Mouse (Mus musculus) spleen, postnatal 4 days (tissue): ENCODE data around the gene Ctu2.

Experiments used
- DNase-seq, 2 experiments: peaks; one replicate each; pipeline ENCODE4 v3.0.0; 2022; ENCODE audit warnings: low spot score in 2 of 2

Ctu2 gene

DNA sequence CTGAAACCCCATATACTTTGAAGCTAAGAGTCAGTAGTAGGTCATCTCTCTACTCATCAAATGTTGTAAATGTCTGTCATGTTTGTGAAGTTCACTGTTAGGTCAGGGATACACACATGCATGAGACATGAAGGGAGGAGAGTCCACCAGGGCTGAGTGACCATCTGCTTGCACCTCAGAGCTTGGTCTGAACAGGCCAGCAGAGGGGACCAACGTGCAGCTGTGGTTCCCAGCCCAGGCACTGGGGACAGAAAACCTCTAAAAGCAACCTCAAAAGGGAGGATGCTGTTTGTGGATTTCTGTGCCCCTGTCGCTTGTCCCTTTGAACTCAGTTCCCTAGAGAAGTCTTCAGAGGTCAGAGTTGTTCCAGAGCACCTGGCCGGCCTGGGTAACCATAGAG, 30.7 kb upstream of the Ctu2 start:
- DNase-seq: no peak

DNA sequence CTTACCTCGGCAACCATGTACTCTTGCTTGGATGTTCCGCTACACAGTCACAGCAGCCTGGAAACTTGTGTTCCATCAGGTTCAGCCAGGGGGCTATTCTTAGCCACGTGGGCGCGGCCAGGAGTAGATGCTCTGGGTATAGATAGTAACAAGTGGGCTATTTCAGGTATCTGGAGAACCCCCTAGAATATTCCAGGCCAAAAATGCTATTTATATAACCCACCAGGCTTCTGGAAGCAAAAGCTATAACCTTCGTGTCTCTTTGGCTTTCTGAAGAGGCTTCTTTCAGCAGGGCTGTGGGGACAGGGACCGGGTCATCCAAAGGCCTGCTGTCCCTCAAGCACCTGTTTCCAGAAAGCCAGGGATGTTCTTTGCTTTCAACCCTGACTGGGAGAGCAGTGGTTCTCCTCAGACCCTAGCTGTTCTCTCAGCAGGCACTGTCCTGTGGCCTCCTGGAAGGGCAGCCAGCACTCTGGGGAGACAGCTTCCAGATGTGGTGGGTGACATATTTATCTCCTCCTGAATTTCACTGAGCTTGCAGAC, 24.7 kb upstream of the Ctu2 start:
- no peak for DNase-seq

DNA sequence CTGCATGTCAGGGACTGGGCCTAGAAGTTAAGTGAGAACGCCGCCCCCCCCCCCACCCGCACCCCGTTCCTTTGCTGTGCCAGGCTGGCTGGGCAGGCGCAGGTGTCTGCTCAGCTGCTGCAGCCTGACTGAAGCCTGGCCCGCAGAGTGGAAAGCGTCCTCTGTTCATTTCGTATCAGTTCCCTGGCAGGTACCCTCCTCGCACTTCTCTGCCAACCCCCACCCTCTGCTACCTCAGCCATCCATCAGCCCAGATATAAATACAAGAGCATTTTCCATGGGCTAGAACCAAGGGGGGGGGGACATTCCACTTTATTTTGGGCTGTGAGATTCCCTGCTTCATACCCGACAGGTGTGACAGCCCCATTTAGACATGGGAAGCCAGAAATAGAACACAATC, 23.8 kb upstream of the Ctu2 start:
- no peak for DNase-seq

DNA sequence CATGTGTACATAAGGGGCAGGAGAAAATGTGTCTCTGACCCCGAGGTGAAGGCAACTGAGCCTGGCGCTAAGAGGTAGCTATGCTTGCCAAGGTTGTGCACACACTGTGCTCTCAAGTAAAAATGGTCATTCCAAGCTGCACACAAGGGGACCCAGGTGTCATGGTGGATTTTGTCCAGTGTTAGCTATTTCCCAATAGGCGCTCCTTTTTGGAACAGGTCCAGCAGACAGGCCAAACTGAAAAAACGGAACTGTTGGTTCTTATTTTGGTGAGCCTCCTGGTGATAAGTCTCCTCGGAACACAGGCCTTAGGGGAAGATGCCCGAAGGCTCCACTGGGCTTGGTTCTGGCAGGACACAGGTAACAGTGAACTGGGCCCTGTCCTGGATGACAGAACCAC, 21.5 kb upstream of the Ctu2 start:
- no peak for DNase-seq

DNA sequence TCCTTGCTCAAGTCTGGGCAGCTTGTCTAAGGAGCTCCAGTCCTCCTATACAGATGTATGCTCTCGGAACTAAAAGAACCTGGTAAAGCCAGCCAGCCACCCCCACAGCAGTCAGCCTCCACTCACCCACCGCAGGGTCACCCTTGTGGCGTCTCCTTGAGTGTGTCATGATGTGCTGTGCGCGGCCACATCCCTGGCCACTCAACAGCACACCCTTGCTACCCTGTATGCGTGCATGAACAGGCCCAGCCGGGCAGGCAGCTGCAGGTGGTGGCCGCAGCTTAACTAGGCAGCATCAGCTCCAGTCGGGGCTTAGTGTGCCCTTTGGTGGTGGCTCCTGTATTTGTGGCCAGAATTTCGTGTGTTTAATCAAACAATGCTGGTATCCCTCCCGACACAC, 18.8 kb upstream of the Ctu2 start:
- DNase-seq: no peak

DNA sequence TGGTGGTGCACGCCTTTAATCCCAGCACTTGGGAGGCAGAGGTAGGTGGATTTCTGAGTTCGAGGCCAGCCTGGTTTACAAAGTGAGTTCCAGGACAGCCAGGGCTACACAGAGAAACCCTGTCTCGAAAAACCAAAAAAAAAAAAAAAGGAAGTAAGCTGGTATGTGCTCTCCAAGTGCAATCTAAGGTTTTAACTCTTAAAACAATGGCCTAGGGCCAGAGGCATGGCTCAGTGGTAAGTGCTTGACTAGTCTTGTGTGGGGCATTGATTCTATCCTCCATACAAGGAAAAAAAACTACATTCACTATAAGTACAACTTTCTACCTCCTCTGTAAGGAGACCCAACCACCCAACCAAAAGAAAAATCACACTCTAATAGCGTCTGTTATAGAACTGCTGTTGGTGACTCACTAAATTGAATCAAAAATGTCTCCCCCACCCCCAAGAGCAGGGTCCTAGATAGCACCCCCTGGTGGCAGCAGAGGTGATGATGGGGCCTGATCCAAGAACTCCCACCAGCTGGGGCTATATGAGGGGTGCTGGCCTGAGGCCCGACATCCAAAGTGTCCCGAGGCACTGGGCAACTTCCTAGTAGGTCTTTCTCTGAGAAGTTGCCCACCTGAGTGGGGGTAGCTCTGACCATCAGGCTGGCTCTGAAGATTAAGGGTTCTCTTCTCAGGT, 16.6 kb upstream of the Ctu2 start:
- no peak for DNase-seq

DNA sequence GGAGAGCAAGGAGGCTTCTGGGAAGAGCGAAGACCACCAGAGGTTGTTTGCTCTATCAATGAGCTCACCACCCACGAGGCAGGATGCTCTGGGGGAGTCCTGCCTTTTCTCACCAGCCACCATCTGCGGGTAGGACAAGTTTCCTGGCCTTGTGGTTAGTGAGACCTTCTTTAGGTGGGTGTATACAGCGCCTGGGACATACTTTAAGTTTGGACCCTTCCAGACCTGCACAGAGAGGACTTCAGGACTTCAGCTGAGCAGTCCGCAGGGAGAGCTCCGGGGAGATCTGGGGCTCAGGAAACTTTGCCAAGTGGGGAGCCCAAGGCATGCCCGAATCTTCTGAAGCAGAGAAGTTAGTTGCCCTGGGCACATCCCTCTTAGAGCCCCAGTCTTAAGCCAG, 16.0 kb upstream of the Ctu2 start:
- no peak for DNase-seq

DNA sequence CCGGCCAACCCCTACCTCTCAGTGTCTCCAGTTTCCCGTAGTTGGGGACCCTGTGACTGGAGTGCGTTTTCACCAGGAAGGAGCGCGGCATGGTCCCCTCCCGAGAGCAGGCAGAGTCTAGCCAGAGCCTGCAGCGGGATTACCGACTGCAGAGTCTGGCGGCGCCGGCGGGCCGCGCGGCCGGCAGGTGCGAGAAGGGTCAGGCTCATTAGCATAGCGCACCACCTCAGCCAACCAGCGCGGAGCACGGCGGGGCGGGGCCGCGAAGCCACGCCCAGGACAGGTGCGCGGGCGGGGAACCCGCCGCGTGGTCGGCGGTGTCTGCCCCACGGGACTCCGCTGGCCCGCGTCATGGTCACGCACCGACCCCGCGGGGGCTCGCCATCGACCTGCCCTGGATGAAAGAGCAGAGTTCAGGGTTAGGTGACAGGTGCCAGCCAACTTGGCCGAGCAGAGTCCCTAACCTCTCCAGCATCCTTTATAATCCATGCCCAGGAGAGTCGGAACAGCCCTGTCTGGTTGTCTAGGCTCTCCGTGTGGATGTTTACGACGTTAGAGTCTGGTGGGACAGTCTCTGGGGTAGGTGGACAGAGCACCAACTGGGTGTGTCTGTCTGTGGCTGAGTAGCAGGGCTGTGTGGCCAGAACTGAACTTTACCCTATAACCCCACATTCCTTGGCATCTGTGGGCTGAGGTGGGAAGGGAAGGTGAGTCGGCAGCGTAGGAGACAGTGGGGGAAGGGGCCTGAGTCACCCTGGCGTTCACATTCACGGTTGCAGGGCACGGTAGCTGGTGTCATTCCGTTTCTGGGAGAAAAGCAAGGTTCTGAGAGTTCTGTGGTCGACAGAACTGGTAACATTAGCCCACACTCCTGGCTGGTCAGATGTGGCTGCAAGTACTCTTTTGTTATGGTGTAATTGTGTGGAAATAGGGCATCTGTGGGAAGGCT, 15.1 kb upstream of the Ctu2 start, which contains the start of gene Snai3:
Gene Snai3, minus strand, starts transcription at position 210 of the 949 bp plus-strand sequence.
- peak; percentile 62 to 81 for DNase-seq

DNA sequence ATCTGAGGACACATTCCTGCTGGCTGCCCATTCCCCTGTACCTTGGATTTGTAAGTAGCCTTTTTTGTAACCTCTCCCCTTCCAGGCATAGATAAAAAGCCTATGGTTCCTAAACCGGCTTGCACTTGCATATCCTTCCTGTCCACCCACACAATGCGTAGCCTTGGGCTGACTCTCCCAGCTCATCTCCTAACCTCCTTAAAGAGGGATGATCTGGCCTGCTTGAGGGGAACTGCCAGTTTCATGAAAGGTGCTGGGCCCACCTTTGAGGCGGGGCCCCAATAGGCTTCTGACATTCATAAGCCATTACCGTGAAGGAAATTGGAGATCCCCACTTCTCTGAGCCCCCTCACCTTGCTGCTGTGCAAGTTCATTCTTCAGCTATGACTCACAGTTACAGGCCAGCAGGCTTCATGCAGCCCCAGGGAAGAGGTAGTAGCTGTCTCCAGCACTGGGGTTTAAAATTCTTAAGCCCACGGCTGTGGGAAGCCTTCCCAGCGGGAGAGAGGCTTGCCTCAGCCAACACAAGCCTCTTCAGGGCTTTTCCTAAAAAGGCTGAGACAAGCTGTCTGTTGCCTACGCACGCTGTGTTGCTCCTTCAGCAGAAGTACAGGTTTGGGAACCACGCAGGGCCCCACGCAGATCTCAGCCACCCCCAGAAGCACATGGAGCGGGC, 14.3 kb upstream of the Ctu2 start:
- no peak for DNase-seq

DNA sequence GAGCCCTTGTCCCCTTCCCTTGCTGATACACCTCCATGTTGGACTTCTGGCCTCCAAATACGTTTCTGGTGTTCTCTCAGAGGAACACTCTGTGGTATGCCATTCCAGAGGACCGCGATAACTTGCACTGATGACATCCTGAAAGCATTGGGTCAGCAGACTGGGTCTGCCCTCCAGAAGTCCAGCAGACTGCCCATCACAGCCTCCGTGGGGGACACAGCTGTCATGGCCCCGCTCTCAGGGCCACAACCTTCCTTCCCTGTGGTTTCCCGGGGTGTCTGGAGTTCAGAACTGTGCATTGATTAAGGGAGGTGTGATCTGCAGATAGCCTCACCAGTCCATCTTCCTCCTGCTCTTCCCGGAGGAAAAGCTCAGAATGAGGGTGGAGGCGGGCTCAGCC, 13.4 kb upstream of the Ctu2 start:
- DNase-seq: no peak

DNA sequence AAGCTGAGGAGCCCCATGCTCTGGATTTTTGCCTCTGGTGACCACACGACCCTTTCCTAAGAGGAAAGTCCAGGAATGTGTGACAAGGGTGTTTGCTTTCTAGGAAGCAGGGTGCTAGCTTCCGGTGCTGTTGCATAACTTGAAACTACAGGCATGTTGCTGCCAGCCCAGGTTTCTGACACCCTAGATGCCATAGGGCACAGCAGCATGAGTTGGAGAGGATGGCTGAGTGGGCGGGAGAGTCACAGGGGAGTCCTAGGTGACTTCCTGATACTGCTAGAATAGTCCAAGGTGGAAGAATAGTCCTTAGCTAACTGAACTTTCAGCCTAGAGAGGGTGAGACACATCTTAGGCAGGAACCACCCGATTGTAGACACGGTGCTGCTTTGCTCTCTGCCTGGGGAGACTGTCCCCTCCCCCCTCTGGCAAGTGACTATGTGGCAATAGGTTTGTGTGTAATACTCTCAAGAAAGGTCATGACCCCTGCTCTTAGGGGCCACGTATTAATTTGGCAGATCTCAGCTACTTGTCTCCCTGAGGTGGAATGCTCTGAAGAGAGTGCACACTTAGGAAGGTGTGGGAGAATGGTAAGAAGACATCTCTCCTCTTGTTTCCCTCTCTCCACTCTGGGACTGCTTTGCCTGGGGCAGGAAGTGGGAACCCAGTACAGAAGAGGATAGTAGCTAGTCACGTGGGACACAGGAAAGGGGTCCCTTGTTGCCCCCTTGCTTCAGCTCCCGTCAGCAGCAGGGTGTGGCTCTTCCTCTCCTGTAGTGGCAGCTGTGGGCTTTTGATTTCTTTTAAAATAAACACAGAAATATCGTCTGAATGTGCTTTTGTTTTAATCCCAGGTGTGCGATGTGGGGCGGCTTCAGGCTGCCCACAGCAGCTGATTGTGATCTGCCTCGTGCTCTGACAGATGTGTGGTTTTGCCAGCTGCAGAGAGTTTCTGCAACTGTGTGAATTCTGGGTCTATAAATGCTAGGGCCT, 12.0 kb upstream of the Ctu2 start:
- no peak for DNase-seq

DNA sequence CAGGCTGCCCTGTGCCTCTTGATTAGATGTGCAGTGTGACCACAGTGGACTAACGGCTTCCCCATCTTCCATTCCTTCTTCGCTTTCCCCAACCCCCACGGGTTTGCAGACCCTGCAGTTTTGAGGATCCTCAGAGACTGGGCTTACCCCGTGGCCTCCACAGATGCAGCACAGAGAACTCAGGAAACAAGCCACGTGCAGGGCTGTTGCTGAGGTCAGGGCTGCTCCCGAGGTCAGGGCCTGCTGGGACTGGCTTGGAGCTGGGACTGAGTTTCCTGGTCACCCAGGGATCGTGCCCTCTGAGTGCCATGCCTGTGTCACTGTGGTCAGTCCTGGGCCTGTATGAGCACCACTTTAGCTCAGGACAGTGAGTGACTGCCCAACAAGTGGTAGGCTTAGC, 11.0 kb upstream of the Ctu2 start:
- DNase-seq: no peak

DNA sequence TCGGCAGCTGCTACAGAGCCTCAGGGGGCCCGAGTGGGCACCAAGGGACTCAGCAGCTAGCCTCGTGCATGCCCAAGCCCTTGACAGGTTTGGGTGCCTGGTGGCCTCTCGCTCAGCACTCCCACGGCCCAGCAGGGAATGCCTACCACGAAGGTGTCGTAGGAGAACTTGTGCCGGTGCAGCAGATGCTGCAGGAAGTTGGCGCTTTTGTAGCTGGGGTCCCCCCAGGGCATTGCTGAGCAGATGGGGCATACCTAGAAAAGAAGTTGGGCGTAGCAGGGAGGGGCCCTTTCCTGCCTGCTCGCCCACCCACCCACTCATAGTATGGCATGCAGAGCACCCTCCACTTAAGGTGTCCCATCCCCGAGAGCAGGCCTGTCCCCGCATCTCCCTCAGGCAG, 8.1 kb upstream of the Ctu2 start:
- no peak for DNase-seq

DNA sequence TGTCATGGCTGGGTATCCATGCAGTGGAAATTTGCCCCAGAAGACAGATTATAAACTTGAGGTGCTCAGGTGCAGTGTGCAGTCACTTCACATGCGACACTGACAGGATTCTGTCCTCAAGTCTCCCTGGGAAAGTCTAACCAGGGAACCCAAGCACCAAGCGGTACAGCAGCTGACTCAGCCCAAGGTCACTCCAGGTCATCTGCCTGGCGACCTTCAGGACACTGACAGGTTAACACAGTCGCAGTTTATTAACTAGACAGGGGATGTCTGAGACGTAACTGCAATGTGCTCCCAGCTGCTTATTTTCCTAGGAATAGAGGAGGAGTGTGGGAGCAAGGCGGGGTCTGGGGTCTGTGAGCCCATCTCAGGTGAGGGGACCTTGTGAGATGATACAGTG, 6.5 kb upstream of the Ctu2 start:
- DNase-seq: no peak

DNA sequence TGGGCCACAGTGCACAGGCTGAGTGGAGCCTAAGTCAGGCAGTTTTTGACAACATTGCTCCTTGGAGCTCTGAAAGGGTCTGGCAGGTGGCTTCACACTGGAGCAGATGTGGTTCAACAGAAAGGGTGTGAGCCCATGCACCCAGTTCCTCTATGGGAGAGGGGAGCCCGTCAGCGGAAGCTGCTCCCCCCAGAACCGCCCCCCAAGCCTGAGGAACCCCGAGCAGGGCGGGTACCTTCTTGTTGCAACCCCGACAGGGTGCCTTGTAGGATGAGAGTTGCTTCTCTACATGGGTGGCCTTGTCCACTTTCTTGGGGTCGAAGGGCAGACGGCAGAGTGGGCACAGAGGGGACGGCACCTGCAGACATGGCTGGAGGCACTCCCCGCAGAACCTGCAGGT, 6.0 kb upstream of the Ctu2 start:
- DNase-seq: no peak

DNA sequence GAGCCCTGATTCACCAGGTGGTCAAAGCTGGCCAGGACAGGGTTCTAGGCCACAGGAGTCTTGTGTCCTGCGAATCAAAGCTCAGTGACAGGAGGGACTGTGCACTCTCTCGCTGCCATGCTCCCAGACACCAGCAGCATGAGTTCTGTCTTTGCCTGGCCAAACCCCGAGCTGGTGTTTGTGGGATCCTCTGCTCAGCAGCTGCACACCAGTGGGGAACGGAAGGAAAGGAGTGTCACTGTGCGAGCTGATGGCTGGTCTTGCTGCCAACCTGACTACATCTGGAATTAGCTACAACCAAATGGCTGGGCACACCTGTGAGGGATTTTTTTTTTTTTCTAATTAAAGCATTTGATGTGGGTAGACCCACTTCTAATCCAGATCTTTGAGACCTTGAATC, 5.3 kb upstream of the Ctu2 start:
- DNase-seq: no peak

DNA sequence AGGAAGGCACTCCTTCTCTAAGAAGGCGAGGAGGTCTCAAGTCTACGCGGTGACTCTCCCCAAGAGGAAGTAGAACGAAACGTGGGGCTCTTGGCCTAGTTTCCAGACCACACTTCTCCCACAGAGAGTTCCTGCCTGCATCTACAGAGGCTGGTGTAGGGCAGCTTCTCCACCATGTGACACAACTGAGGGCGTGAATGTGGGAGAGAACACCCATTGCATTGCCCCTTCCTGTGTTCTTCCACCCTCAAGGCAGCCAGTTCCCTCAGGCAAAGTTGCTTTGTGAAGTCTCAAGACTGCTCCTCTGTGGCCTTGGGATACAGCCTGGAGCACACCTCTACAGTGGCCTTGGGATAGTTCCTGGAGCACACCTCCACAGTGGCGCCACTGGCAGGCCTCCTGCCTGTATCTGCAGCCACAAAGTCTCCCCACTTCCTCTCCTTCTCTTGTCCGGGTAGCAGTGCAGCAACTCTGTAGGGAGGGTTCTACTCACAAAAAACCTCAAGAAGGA, 2.0 kb upstream of the Ctu2 start:
- DNase-seq: no peak

DNA sequence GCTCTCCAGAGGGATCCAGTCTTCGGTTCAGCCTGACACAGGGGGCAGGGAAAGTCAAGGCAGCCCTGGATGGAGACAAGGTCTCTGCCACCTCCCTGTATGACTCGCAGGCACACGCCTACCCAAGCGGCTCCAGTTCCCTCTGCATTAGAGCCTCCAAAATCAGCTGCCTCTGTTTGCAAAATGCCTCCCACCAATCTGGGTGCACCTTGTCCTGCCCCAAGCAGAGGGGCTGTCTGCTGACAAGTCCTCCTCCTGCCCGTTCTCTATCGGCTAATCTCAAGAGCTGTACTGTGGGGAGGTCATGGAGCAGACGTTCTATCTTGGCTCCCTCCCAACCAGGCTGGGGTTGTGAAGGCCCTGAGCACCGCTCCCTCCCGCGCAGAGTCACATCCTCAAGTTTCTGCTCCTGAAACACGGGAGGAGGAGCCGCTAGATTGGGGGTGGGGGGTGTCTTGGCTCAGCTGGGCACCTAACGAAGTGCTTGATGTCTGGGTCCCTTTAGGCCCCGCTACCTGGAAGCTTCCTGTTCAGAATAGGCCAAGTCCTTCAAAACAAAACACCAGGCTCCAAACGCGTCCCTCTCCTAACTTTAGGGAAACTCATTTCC, 887 bp upstream of the Ctu2 start:
- DNase-seq: peak; percentile 54 to 75

DNA sequence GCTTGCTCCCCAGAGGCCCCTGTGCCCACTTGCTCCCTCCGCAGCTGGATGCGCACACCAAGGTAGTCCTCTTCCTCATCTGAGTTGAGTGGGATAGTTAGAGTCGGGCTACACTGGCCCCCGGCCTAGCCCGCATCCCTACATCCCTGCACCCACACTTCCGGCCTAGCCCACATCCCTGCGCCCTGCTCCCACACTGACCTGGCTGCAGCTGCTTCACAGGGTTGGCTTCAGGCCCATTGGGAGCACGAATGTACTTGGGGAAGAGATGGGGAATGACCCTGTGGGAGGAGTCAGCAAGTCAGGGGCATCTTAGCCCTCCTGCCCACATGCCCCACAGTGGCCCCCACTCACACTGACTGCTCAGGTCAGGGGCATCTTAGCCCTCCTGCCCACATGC, 6.5 kb downstream of the Ctu2 start:
- DNase-seq: no peak

DNA sequence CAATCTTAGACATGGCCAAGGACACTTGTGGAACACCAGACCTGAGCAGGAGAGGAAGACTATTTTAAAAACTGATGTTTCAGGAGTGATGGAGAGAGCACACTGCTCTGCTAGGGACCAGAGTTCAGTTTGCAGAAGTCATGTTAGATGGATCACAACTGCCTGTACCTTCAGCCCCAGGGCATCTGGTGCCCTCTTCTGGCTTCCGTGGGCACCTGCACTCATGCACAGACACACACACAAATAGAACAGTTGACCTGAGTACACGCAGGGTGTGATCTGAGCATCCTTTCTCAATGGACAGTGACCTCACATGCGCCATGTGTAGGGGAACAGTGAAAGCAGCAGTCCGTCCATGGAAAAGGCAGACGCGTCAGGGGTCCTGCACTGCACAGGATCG, 7.9 kb downstream of the Ctu2 start:
- DNase-seq: no peak

DNA sequence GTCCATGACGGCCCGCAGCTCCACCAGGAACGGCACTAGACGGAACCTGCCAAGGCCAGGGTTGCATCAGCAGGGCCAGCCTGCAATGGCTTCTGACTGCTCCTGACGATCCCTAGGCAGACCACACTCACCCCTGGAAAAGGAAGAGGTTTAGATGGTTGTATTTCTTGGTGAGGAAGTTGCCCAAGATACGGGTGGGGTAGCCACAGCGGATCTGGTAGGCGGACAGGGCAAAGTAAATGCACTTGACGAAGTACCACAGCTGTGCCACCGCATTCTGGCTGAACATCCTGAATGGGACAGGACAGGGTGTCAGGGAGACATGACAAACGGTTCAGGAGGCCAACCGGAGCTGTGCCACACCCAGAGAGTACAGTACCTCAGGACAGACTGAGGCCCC, 8.9 kb downstream of the Ctu2 start:
- DNase-seq: no peak
